Mouse (Mus musculus): ENCODE measurements around the gene Cdk2ap2. TPM values are rescaled to one million over a fixed set of nuclear protein-coding genes. Genes with fewer than 3 reads are reported as not detected.
"Not testable (repeated sequence)": the region's sequence is repeated elsewhere in the genome, so short reads cannot be mapped to it uniquely, and the experiment has no call there.

Cdk2ap2 gene
- polyA plus RNA-seq, 1 experiment = 200 TPM

DNA sequence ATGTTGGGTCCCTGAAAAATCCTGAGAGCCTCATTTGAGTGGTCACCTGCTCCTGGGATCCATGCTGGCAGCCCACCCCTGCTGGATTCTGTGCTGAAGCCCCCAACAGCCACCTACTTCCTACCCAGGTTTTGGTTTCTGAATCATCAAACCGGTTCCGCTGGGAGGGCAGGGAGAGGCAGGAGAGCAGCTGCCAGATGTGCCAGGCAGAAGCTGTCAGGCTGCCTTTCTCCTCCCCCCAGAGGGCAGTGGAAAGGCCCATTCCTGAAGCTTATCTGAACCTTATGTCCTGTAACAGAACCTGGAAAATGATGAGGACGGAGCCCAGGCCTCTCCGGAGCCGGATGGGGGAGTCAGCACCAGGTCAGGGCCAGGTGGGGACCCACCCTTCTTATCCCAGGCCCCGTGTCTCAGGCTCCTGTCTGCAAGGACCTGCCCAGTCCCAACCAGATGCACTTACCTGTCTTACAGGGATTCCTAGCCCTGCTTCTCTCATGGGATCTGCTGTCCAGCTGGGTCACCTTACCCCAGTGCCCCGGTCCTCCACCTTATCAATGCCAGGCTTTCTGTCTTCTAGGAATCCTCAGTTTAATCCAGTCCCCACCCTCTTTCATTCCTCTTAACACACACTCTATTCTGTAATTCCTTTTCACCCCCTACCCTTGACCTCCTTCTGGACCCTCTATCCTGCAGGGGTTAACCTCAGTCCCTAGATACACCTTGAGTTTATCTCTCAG lies 29.9 kb downstream of the Cdk2ap2 start:
- TF ChIP-seq CTCF (IDR thresholded peaks at IDR 0.05; ENCODE audit: insufficient read depth, low read length) (no peak), POLR2A (IDR thresholded peaks at IDR 0.05; ENCODE audit: borderline replicate concordance, extremely low read depth, low read depth, low read length) (no peak)
- Histone ChIP-seq H3K4me3 (replicated peaks; ENCODE audit: extremely low read depth, low read depth, low read length) (no peak overlapping the region), H3K4me1 (ENCODE audit: control insufficient read depth, insufficient read depth, low read length) (peaks cover 10% of the 10 kb centered on the region; the same call in 1 of the 2 replicates)
- WGBS = 42% methylated on average over 7 of the region's 7 CpGs
- DNase-seq = peak; percentile 39

DNA sequence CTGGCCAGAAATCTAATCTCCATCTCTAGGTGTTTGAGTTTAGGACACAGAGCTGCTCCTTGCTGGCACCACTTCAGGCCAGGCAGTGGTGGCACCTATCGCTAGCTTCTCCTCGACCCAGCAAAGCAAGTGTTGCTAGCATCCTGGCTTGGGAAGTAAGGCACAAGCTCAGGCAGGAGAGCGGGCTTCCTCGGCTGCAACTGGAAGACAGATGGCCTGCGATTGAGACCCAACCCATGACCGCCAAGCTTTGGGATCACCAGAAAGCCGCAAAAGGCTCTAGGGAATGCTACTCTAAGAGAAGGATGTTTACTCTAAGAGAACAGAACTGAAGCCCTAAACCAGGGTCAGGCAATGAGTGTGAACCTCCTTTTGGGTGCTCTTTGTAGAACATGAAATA lies 32.5 kb downstream of the Cdk2ap2 start:
- TF ChIP-seq POLR2A (IDR thresholded peaks at IDR 0.05; ENCODE audit: borderline replicate concordance, extremely low read depth, low read depth, low read length) (no peak), CTCF (IDR thresholded peaks at IDR 0.05; ENCODE audit: insufficient read depth, low read length) (no peak)
- Histone ChIP-seq H3K4me3 (replicated peaks; ENCODE audit: extremely low read depth, low read depth, low read length) (no peak overlapping the region), H3K4me1 (ENCODE audit: control insufficient read depth, insufficient read depth, low read length) (peaks cover 10% of the 10 kb centered on the region; the same call in 1 of the 2 replicates)
- DNase-seq = no peak
- 85% methylated on average over 7 of the region's 7 CpGs for WGBS

DNA sequence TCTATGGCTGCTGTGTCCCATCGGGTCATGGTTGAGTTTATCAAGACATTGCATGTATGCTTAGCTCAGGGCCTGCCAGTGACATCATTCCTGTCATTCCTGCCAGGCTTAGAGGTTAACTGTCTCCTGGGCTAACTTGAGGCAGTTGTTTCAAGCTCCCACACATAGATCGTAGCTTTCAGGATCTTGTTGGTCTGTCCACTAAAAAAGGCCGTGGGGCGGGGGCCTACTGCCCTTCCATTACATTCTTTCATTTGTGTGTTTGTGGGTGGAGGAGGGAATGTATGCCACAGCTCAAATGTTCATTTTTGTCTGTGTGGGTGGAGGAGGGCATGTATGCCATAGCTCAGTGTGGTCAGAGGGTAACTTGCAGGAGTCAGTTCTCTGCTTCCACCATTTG lies 33.1 kb downstream of the Cdk2ap2 start:
- H3K4me3 ChIP-seq (replicated peaks; ENCODE audit: extremely low read depth, low read depth, low read length) = no peak overlapping the region
- peaks cover 10% of the 10 kb centered on the region; the same call in 1 of the 2 replicates for H3K4me1 ChIP-seq (ENCODE audit: control insufficient read depth, insufficient read depth, low read length)
- 79% methylated on average over 4 of the region's 4 CpGs for WGBS
- no peak for TF ChIP-seq CTCF (IDR thresholded peaks at IDR 0.05; ENCODE audit: insufficient read depth, low read length)
- no peak for TF ChIP-seq POLR2A (IDR thresholded peaks at IDR 0.05; ENCODE audit: borderline replicate concordance, extremely low read depth, low read depth, low read length)
- no peak for DNase-seq

DNA sequence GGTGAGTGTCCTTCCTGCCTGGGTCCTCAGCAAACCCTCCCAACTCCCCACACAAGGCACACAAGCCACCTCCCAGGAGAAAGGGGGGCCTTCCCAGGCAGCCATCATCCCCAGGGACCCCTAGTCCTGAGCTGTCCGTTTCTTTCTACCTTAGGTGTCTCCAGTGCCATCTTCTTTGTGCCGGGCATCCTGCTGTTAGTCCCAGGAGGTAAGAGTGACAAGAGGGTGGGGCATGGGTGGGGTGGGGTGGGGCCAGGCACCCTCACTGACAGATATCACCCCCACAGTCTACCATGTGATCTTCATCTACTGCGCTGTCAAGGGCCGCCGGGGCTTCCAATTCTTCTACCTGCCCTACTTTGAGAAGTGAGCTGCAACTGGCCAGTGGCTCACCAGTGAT lies 34.1 kb downstream of the Cdk2ap2 start:
- Histone ChIP-seq H3K4me1 (ENCODE audit: control insufficient read depth, insufficient read depth, low read length) (peaks cover 7% of the 10 kb centered on the region; the same call in 1 of the 2 replicates), H3K4me3 (replicated peaks; ENCODE audit: extremely low read depth, low read depth, low read length) (no peak overlapping the region)
- 87% methylated on average over 5 of the region's 5 CpGs for WGBS
- DNase-seq = no peak
- TF ChIP-seq POLR2A (IDR thresholded peaks at IDR 0.05; ENCODE audit: borderline replicate concordance, extremely low read depth, low read depth, low read length) (no peak), CTCF (IDR thresholded peaks at IDR 0.05; ENCODE audit: insufficient read depth, low read length) (no peak)

DNA sequence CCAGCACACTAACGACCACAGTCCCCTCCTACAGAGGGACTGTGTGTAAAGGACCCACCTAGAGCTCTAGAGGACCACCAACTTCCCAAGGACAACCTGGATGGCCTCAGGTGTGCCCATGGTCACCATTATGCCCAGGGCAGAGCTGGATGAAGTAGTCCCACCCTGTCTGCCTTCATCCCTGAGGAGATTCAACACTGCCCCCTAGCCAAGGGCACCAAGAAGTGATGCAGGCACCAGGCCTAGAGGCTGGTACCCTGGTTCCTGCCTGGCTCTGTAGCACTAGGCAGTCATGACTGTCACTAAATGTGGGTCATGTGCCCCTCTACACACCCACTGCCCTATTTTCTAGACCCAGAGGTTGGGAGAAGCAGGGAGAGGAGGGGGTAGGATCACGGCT lies 34.8 kb downstream of the Cdk2ap2 start:
- no peak for DNase-seq
- Histone ChIP-seq H3K4me1 (ENCODE audit: control insufficient read depth, insufficient read depth, low read length) (peaks cover 4% of the 10 kb centered on the region; the same call in 1 of the 2 replicates), H3K4me3 (replicated peaks; ENCODE audit: extremely low read depth, low read depth, low read length) (no peak overlapping the region)
- 86% methylated on average over 2 of the region's 2 CpGs for WGBS
- TF ChIP-seq POLR2A (IDR thresholded peaks at IDR 0.05; ENCODE audit: borderline replicate concordance, extremely low read depth, low read depth, low read length) = no peak
- TF ChIP-seq CTCF (IDR thresholded peaks at IDR 0.05; ENCODE audit: insufficient read depth, low read length) = no peak

DNA sequence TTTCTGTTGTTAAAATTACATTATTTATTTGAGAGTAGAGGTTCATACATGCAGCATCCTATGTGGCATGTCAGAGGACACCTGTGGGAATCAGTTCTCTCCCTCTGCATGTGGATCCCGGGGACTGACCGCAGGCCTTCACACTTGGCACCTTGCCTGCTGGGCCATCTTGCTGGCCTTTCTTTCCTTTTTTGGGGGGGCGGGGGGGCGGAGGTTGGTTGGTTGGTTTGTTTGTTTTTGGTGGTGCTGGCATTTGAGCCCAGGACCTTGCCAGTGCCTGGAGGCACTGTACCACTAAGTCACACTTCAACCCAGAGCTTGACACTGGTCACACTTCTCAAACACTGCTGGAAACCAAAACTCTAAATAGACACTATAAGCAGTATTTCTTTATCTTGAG lies 37.4 kb downstream of the Cdk2ap2 start:
- no peaks in the 10 kb centered on the region for H3K4me1 ChIP-seq (ENCODE audit: control insufficient read depth, insufficient read depth, low read length)
- TF ChIP-seq POLR2A (IDR thresholded peaks at IDR 0.05; ENCODE audit: borderline replicate concordance, extremely low read depth, low read depth, low read length) (no peak), CTCF (IDR thresholded peaks at IDR 0.05; ENCODE audit: insufficient read depth, low read length) (no peak)
- 76% methylated on average over 4 of the region's 4 CpGs for WGBS
- DNase-seq = no peak
- H3K4me3 ChIP-seq (replicated peaks; ENCODE audit: extremely low read depth, low read depth, low read length) = no peak overlapping the region

DNA sequence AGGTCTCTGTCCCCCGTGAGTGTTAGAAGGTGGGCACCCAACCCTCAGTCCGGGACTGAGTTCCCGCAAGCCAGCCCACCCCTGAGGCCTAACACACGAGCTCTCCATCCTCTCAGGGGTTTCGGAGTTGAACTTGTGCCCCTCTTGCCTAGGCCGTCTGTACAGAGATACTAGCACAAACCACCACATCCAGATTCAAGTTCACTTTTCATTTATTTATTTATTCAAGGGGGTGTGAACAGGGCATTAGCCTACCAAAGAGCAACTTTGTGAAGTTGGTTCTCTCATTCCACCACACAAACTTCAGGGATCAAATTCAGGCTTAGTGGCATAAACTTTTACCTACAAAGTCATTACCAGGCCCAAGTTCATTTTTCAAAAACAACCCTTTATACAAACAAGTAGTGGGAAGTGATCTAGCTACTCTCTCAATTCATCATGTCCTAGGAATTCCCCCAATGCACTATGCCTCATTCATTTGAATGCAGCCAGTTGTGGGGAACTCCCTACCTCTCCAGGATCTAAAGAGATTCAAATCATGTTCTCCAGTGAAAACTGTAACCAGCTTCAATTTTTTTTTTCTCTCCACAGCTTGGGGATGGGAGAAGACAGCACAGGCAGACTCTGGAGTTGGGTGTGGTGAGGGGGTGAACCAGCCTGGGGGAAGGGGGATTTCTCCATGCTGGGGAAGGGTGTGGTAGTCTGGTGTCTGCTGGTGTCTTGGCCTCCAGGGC lies 38.4 kb downstream of the Cdk2ap2 start:
- not testable (repeated sequence) for DNase-seq; H3K4me3 ChIP-seq (replicated peaks; ENCODE audit: extremely low read depth, low read depth, low read length); H3K4me1 ChIP-seq (ENCODE audit: control insufficient read depth, insufficient read depth, low read length)
- WGBS = 79% methylated on average over 6 of the region's 6 CpGs

DNA sequence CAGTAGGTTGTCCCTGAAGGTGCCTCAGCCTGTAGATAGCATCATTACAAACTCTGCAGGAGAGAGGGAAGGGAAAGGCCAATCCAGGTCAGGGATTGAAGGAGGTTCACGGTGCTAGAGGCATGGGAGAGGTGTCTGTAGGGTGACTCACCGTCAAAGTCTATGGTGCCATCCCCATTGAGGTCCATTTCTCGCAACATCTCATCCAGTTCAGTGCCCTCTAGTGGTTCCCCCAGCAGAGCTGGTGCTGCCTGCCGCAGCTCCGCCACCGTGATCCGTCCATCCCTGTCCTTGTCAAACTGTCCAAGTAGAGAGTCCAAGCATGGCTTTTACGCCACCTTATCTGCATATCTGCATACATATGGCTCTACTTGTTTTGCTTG lies 39.0 kb downstream of the Cdk2ap2 start:
- peak; percentile 52; the same call in 1 of the 2 replicates for TF ChIP-seq CTCF (IDR thresholded peaks at IDR 0.05; ENCODE audit: insufficient read depth, low read length)
- WGBS = 14% methylated on average over 8 of the region's 8 CpGs
- H3K4me1 ChIP-seq (ENCODE audit: control insufficient read depth, insufficient read depth, low read length); H3K4me3 ChIP-seq (replicated peaks; ENCODE audit: extremely low read depth, low read depth, low read length); DNase-seq: not testable (repeated sequence)

DNA sequence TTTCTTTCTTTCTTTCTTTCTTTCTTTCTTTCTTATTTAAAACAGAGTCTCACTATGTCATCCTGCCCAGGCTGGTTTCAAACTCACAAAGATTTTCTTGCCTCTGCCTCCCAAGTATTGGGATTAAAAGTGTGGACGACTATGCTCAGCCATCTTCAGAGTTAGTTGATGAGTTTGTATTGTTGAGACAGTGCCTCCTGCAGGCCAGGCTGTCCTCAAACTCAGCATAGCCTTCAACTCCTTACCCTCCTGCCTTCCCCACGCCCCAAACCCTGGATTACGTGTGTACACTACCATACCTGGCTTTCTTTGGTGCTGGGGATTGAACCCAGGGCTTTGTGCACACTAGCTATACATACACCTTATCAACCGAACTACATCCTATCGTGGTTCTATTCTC lies 39.5 kb downstream of the Cdk2ap2 start:
- 76% methylated on average over 5 of the region's 5 CpGs for WGBS
- Histone ChIP-seq H3K4me3 (replicated peaks; ENCODE audit: extremely low read depth, low read depth, low read length) (no peak overlapping the region), H3K4me1 (ENCODE audit: control insufficient read depth, insufficient read depth, low read length) (no peaks in the 10 kb centered on the region)
- TF ChIP-seq CTCF (IDR thresholded peaks at IDR 0.05; ENCODE audit: insufficient read depth, low read length) (no peak), POLR2A (IDR thresholded peaks at IDR 0.05; ENCODE audit: borderline replicate concordance, extremely low read depth, low read depth, low read length) (no peak)
- no peak for DNase-seq

DNA sequence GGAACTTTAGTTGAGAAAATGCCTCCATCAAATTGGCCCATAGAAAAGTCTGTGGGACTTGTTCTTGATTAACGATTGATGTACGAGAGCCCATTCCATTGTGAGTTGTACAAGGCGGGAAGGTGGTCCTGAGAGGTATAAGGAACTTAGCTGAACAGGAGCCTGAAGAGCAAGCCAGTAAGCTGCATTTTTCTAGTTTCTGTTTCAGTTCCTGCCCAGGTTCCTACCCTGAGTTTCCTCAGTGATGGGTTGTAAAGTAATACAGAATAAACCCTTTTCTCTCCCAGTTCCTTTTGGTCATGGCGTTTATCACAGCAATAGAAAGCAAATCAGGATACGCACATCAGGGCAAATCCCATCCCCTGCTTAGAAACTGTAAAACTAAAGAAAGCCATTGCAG lies 40.9 kb downstream of the Cdk2ap2 start:
- DNase-seq = no peak
- TF ChIP-seq CTCF (IDR thresholded peaks at IDR 0.05; ENCODE audit: insufficient read depth, low read length) (no peak), POLR2A (IDR thresholded peaks at IDR 0.05; ENCODE audit: borderline replicate concordance, extremely low read depth, low read depth, low read length) (no peak)
- 74% methylated on average over 5 of the region's 5 CpGs for WGBS
- no peaks in the 10 kb centered on the region for H3K4me1 ChIP-seq (ENCODE audit: control insufficient read depth, insufficient read depth, low read length)
- no peak overlapping the region for H3K4me3 ChIP-seq (replicated peaks; ENCODE audit: extremely low read depth, low read depth, low read length)
